Mouse (Mus musculus): Measurements from ENCODE around the gene Nppb.

Nppb gene

DNA sequence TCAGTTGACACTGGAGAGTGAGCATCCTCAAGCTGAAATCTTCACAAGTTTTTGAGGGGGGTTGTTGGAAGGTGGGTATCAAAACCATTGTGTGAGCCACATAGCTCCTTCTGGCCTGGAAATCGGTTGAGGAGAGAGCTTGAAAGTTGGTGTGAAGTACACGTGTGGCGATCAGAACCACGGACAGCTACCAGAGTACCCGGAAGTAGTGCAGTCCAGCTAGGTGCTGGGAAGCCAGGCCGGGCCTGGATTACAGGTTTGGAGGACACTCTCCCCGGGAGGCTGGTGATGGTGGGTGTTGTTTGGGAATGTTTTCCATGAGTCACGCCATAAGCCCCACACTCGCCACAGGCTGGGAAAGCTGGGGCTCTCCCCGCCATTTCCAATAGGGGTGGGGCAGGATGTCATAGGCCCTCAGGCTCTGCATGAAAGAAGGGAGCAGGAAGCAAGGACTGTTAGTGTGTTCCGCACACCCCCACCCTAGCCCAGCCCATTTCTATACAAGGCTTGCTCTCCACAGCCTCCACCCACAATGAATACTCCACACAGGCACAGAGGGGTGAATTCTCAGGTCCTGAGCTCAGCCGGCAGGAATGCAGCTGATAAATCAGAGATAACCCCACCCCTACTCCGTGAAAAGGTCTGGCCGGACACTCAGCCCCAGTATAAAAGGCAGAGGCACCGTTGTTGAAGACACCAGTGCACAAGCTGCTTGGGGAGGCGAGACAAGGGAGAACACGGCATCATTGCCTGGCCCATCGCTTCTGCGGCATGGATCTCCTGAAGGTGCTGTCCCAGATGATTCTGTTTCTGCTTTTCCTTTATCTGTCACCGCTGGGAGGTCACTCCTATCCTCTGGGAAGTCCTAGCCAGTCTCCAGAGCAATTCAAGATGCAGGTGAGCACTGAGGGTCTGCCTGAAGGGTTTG is at the start of gene Nppb:
Nppb (plus strand) TSS at position 584 of the 928 bp plus-strand sequence.
- no peak for DNase-seq (ENCODE audit: low read depth)

DNA sequence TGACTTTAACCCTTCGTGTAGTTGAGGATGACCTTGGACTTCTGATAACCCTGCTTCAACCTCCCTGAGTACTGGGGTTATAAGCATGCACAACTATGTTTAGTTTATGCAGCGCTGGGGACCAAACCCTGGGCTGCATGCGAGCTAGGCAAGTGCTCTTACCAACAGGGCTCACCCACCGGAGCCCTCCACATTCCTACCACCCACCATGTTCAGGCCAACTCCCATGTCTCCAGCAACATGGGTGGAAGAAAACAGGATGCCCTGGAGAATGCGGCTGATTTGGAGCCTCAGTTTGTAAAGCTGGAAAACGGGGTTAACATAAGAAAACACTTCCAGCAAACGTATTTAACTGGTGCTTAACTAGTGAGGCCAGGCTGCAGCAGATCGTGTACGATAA is 49.7 kb upstream of the Nppb start:
- DNase-seq (ENCODE audit: low read depth), result no peak

DNA sequence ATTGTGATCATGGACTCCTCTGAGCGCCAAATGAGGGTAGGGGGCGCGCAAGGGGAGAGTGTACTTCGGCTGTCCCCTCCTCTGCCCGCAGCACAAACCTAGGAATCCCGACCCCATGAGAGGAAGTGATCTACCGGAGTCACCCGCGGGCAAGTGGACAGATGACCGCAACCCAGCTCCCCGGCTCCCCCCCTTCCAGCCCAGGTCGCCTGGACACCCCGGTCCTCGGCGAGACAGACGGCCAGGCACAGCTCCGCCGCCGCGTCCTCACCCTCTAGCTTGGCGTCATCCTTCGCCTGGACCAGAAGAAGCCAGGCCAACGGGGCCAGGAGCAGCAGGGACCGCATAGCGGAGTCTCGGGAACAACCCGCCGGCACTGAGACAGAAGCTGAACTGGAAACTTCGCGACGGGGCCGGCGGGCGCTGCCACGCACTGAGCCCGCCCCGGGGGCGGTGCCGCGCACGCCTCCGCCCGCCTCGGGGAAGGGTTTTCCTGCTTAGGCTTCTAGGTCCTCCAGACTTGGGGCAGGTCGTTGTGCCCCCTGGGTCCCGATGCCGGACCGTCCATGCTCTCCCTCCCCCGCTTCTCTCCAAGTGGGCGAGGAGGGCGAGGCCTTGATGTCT is 49.1 kb upstream of the Nppb start, which contains the start of gene Plod1:
Plod1 (minus strand) TSS at position 437 of the 624 bp plus-strand sequence.
- DNase-seq (ENCODE audit: low read depth), result peak; percentile 40

DNA sequence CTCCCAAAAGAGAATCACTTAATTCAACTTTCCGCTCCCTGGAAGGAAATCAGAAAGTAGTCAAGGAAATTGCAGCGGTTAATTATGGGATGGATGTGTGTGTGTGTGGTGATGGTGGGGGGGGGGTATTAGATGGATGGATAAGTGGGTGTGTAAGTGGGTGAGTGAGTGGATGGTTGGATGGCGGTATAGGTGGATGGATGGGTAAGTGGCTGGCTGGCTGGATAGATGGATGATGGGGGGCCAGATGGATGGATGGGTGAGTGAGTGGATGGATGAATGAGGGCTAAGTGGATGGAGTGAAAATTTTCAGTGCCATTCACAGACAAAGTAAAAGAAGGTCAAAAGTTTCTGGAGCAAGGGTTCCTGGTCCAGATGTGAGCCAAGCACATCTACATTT is 48.6 kb upstream of the Nppb start:
- DNase-seq (ENCODE audit: low read depth), result no peak

DNA sequence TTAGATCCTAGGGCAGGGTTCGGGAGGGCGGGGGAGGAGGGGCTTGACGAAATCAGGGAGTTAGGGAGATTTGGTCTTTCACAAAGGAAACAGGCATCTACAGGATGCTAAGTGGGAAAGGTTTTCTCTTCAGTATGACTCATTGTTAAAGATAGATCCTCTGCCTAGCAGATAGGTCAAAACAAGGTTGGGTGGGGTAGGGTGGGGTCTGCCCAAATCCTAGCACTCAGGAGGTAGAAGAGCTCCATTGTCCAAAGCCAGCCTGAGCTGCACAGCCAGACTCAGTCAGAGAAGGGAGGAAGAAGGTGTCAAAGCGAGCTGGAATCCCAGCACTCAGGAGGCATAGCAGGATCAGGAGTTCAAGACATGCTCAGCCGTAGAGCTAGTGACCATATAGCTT is 48.1 kb upstream of the Nppb start:
- no peak for DNase-seq (ENCODE audit: low read depth)

DNA sequence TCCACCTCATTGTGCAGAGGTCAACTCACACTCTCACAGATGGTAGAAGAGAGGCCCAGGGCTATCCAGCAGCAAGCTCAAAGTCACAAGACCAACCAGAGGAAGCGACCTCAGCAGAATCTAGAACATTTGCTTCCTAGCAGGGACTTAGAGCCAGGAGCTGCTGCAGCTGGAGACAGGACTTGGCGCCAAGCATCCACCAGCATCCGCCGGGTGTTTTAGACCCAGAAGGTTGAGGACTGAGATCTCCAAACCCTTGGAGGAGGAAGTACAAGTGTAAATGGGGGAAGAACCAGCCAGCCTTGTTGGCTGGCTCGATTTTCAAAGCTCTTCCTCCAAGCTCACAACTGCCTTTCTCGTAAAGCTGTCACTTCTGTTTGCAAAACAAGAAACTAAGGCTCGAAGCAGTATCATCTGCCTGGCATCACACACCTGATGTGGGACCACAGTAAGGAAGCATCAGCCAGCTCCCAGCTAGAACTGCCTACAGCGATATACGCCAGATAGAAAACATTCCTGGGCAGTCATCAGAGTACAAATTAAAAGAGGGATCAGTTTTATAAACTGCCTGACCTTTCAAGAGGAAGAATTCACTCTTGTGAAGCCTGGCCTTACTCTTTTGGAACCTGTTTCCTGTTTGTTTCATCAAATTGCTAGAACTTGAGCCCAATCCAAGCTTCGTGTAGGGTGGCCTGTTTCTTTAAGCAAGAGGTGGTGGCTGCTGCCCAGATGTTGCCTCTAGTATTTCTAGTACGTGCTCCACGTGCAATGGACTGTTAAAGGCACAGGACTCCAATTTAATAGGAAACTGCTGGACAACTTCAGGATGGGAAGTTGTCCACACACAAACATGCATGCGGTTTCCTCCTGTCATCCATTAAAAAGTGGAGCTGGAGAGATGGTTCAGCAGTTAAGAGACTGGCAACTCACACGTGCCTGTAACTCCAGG is 47.2 kb upstream of the Nppb start:
- peak; percentile 23 for DNase-seq (ENCODE audit: low read depth)

DNA sequence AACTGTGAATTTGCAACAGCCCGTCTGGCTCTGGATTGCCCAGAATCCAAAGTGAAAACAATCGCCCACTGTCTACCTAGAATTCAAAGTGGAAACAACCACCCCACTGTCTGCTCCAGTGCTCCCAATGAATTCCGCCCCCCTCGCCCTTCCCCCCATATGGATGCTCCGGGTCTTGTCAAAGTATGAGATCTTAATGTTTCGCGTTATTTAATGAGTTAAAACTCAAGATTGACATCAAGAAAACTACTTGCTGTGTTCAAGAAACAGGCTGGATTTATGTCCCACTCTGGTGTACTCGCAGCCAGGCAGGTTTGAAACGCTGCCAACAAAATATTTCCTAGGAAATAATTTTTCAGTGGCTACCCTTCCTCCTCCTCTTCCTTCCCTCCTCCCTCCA is 45.5 kb upstream of the Nppb start:
- DNase-seq (ENCODE audit: low read depth), result no peak

DNA sequence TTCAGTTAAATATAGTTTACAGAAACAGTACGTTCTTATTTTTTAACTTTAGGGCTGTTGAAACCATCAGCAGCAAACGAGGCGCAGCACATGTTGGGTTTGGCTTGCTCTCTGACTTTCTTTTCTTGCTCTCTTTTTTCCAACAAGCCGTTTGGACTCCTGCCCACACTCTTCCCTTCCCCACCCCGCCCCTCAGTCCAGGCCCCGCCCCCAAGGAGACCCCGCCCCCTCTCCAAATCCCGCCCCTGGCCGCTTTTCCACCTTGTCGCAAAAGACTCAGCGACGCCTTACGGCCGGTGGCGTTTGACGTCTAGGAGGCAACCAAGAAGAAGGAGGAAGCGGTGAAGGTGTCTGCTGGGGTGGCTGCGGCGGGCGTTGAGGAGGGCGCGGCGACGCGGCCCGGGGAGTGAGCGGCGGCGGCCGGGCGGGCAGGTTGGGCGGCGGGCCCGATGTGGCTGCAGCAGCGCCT is 45.0 kb upstream of the Nppb start, which contains the start of gene 2510039O18Rik:
2510039O18Rik (plus strand) TSS at position 320 of the 469 bp plus-strand sequence.
- peak; percentile 56 for DNase-seq (ENCODE audit: low read depth)

DNA sequence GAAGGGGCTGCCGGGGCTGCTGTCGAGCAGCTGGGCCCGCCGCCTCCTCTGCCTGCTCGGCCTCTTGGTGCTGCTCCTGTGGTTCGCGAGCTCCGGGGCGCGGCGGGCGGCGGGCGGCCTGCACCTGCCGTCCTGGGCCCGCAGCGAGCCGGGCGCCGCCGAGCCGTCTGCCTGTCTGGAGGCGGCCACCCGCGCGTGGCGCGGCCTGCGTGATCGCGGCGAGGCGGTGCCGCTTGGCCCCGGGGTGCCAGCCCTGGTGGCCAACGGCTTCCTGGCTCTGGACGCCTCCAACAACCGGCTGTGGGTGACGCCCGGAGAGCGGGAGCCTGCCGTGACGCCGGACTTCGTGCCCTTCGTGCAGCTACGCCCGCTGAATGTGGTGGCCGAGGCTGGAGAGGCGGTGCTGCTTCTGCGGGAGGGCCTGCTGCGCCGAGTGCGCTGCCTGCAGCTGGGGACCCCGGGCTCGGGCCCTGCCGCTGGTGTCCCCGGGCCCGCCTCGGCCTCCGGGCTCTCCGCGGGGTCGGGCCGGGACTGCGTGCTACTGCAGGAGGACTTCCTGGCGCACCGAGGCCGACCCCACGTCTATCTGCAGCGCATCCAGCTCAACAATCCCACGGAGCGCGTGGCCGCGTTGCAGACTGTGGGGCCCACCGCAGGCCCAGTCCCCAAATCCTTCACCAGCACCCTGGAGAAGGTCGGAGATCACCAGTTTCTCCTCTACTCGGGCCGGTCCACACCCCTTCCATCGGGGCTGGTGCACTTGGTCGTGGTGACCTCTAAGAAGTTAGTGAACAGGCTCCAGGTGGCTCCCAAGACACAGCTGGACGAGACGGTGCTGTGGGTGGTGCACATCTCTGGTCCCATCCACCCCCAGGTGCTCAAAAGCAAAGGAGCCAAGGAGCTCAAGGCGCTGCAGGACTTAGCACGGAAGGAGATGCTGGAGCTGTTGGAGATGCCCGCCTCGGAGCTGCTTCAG is 44.3 kb upstream of the Nppb start:
- no peak for DNase-seq (ENCODE audit: low read depth)

DNA sequence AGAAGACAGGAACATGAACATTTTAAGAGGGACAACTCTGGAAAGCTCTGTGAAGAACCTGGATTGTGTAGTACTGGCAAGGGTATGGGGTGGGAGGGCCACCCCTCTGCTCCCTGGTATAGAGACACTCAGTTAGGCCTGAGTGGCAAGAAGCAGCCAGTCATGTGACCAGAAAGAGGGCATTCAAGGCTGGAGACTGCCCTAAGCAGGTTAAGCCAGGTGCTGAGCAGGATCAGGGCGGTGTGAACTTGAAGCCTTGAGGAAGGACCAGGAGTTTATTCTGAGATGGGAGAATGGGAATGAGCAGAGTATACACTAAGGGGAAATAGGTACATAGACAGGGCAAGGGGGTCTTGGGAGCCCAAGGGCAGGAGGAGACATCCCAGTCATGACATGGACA is 42.6 kb upstream of the Nppb start:
- no peak for DNase-seq (ENCODE audit: low read depth)

DNA sequence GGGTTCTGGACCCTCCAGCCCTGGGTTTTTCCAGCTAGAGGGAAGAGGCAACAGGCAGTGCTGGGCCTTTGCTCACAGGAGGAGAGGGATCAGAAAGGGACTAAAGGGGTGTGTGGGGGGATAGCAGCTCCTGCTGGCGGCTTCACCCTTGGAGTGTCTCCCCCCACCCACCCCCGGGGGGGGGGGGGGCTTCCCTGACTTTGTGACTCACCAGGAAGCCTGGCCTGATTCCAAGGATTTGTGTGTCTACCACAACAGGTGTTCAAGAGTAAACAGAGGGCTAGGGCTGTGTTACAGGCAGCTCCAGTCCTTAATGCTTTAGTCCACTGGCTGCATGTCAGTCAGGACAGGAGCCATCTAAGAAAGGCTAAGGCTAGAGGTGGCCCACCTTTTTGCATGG is 38.1 kb upstream of the Nppb start:
- no peak for DNase-seq (ENCODE audit: low read depth)

DNA sequence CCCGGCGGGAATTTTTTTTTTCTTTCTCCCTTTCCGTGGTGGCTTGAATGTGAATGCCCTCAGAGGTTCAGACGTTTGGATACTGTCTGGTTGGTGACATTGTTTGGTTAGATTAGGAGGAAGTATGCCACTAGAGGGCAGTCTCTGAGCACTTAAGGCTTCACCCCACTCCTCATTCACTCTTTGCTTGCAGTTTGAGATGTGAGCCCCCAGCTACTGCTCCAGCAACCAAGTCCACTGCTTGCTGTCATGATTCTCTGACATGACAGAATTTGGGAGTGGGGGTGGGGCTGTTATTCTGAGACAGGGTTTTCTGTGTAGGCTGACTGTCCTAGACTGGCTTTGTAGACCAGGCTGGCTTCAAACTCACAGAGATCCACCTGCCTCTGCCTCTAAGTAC is 32.0 kb upstream of the Nppb start:
- DNase-seq (ENCODE audit: low read depth), result no peak

DNA sequence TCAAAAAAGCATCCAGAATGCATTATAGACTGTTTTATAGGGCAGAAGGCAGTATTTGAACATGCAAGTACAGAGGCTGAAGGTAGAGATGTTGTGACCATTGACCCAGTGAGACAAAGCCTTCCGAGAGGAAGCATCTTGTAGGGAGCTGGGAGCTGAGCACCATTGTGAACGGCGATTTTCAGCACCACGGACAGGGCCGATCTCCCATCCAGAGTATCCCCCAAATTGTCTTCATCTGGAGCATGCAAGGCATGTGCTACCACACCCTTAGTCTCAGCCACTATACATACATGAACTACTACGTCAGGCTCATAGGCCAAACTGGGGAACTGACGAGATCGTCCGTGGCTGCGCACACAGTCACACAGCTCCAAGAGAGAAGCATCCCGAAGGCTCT is 28.4 kb upstream of the Nppb start:
- no peak for DNase-seq (ENCODE audit: low read depth)

DNA sequence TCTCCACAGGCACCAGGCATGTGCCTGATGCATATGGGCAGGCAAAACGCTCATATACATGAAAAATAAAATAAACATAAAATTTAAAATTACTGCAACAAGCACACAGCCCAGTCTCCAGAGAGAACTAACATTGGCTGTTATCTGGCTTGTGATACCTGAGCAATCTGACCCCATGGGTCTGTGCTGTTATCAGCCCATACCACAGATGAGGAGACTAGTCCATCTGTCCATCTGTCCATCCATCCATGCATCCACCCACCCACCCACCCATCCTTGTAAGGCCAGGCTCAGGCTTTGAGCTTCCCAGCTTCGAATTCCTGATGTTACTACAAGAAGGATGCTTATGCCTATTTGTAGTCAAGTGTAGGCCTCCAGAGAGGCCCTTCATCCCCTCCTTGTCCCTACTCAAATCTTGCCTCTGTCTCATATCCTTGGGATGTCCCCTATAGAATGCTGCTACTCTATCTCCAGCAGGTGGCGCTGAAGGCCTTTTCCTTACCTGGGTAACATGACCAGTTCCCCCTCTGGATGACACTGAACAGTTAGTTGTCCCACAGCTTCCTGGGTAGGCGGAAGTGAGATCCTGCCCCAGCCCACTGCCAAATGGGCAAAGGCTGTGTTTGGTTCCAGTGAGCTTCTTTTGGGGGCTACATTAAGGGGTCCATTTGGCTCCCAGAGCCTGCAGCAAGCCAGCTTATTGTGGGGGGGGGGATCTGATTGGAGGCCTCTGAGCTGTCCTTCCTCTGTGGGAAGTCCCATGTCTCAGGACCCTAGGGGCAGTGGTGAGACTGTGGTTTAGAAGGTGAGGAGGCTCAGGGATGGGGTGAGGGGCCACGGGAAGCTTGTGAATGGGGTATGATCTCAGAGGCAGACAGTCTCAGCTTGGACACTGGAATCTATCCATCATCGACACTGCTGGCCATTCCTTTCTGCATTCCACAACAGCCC is 25.4 kb upstream of the Nppb start:
- DNase-seq (ENCODE audit: low read depth), result no peak

DNA sequence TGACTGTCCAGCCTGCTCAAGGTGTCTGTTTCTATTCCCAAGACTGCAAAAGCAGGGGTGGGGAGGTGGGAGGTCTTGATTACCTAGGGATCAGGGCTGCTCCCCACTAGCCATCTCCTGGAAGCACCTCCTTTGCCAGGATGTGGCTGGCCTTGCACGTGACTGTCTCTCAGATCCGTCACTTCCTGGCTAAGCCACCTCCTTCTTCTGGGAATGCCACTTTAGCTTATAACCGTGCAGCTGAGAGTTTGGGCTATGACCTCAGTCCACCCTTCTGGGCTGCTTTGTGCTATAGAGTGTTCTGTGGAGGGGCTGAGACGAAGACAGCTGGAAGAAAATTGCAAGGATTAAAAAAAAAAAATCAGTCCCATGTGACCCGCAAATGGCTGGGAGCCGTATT is 22.8 kb upstream of the Nppb start:
- DNase-seq (ENCODE audit: low read depth), result no peak

DNA sequence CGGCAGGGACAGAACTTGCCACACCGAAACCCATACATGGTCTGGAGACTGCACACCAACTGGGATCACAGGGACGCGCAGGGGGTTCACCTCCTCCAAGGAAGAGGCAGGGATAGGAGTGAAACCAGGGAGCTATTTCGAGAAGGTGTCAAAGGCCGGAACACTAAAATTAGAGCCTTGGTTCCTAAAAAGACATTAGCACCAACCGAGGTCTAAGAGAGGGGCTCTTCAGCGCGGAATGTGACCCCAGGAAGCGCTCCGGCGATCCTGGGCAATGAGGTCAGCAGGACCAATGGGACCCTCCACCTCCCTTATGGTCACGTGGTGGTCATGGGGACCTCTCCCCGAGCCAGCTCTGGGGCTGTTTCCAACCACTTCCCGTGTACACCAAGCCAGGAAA is 22.0 kb upstream of the Nppb start:
- DNase-seq (ENCODE audit: low read depth), result no peak

DNA sequence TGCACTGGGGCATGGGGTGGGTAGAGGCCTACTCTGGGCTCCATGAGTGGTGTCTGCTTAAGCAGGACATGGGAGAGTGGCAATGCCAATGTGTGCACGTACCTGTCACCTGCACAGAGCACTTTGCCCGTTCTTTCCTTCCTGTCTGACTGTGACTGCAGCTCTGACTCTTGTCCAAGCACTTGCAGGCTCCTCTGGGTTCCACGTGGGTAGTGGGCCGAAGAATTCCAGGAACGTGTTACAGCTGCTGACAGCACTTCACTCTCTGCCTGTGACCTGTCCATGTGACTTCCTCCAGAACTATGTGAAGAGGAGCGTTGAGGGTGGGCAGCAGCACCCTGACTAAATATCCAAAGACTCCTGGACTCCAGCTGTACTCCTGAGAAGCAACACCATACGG is 19.9 kb upstream of the Nppb start:
- DNase-seq (ENCODE audit: low read depth), result no peak

DNA sequence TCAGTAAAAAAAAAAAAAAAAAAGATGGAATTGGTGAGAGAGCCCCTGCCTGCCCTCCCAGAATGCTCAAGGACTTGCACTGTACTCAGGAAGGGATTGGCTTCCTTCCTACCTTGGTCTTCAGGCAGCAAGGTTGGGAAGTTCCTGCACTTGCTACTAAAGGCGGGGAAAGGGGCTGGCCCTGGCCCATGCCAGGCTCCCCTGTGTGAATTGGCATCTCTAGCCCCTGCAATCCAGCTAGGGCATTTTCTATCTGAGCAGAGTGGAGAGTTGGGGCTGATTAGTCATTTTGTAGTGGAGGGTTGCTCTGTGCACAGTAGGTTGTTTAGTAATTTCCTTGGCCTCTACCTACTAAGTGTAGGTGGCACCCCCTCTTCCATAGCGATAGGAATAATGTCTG is 16.8 kb upstream of the Nppb start:
- no peak for DNase-seq (ENCODE audit: low read depth)

DNA sequence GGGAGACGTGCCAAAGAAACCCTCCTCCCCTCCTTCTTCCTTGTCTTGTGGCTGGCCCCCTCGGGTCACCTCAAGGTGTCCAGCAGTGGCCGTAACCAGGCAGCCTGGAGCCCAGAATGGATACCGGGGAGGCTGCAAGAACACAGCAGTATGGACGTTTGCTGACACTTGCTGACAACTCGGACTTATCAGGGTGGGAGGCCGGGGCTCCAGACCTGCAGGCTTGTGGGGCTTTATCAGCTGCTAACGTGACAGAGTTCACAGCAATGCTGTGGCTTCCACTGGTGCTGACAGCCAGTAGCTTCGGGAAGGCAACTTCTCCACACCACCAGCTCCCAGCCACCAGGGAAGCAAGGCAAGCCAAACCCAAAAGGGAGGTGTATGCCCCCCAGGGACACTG is 16.3 kb upstream of the Nppb start:
- DNase-seq (ENCODE audit: low read depth), result no peak

DNA sequence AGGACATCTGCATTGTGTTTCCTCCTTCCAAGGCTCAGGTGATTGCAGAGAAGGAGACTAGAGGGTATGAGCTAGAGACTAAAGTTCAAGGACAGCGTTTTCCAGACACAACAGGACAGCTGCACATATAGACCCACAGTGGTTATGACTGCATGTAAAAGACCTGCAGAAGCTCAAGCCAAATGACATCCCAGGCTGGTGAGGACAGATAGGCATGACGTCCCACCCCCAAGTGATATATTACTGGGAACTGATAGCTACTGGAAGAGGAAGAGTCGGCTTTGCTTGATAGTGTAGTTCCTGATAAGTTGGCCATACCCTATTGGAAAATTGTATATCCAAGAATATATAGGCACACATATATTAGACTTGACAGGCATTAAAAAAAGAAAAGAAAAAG is 9.4 kb upstream of the Nppb start:
- DNase-seq (ENCODE audit: low read depth), result no peak
